Mouse (Mus musculus) effector memory CD4-positive, alpha-beta T cell, adult 7 months (primary cell): ENCODE results near the gene Fgf3. TPM values are rescaled to one million over a fixed set of nuclear protein-coding genes. Genes with fewer than 3 reads are reported as not detected.

ENCODE experiments used
- polyA plus RNA-seq: library from polyadenylated mRNA; unstranded; fragments of 100-300 nt; shearing (Covaris generic); gene quantifications from one replicate; pipeline ENCODE4 v1.2.1, GENCODE M21; 2017

Gene Fgf3
- polyA plus RNA-seq, result not detected

GRCm38 (mm10) chr7:144837891-144838488, at the start of gene Fgf3:
Gene Fgf3 (plus strand): TSS chr7:144838083.

GRCm38 (mm10) chr7:144847067-144847466, 9.2 kb downstream of the Fgf3 start, which contains the start of gene Fgf4:
Gene Fgf4 (plus strand): TSS chr7:144847367.

Other genes with a start within 250 kb of the Fgf3 start
- 0.23 TPM for gene Ano1, start 86.1 kb upstream of the Fgf3 start, polyA plus RNA-seq
- 0.60 TPM for gene Fgf4, start 9.3 kb downstream of the Fgf3 start, polyA plus RNA-seq
- not detected for gene Fgf15, start 58.4 kb downstream of the Fgf3 start, polyA plus RNA-seq
- 15.8 TPM for gene LTO1, start 77.0 kb downstream of the Fgf3 start, polyA plus RNA-seq
- gene Ccnd1, start 101.8 kb downstream of the Fgf3 start, polyA plus RNA-seq, result 0.43 TPM